Mouse (Mus musculus): ENCODE measurements at regions not wholly inside any gene's neighbourhood (a gene's known extent, or its start where the extent isn't known, plus 50 kb on each side); places are given as distances from the start of the nearest gene placed in this dataset.

DNA sequence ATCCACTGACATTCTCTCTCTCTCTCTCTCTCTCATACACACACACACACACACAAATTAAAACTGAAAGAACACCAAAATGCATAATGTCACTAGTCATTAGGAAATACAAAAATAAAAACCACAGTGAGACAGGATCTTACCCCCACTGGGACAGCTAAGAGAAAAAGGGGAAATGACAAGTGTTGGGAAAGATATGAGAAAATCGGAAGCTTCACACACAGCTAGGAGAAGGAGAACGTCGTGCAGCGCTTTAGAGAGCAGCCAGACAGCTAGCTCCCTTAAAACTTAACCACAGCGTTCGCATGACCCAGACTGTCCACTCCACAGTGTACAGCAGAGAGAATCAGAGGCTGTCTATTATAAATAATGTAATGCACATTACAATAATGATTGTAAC lies 60.1 kb upstream of the Tlk1 start:
- Histone ChIP-seq H3K9me3 (no peaks in the 10 kb centered on the region), H3K4me2 (replicated peaks) (no peak overlapping the region), H3K27me3 (replicated peaks) (no peaks in the 10 kb centered on the region), H3K36me3 (no peaks in the 10 kb centered on the region), H3K9ac (no peak overlapping the region), H3K4me1 (replicated peaks) (no peaks in the 10 kb centered on the region), H3K4me3 (replicated peaks) (no peak overlapping the region), H3K27ac (no peak overlapping the region)
- ATAC-seq = no peak
- WGBS = 80% methylated on average over 6 of the region's 6 CpGs

DNA sequence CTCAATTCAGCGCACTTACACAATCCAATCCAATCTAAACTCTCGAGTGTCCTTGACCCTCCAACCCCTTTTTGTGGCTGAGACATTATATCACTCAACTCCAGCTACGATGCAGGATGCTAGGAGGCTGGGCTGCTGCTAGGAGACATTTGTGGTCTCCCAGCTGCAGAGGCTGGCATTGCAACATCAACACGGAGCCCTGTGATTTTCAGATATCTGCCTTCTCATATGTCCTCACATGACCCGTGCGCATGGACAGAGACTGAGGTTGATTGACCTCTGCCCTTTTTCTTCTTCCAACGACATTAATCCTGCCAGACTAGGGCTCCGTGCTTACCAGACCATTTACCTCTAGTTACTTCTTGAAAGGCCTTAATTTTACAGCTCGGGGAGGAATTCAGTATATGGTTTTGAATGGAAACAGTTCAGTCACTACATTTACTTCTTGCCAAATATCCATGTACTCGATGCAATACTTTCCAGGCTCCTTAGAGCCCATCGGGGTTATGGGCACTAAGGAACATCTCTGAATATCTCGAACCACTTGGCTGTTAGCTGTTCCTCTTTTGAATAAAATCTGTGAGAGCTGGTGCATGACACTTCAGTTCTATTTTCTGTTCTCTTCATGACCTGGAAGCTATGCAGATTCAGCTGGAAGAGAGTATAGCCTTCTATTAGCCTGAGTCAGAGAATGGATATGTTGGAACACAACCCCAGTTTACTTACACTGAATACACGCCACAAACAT lies 52.0 kb upstream of the Tlk1 start:
- Histone ChIP-seq H3K36me3 (no peaks in the 10 kb centered on the region), H3K4me3 (replicated peaks) (no peak overlapping the region), H3K9me3 (no peaks in the 10 kb centered on the region), H3K4me2 (replicated peaks) (no peak overlapping the region), H3K27ac (no peak overlapping the region), H3K27me3 (replicated peaks) (no peaks in the 10 kb centered on the region), H3K4me1 (replicated peaks) (no peaks in the 10 kb centered on the region), H3K9ac (no peak overlapping the region)
- 74% methylated on average over 13 of the region's 13 CpGs for WGBS
- no peak for ATAC-seq

DNA sequence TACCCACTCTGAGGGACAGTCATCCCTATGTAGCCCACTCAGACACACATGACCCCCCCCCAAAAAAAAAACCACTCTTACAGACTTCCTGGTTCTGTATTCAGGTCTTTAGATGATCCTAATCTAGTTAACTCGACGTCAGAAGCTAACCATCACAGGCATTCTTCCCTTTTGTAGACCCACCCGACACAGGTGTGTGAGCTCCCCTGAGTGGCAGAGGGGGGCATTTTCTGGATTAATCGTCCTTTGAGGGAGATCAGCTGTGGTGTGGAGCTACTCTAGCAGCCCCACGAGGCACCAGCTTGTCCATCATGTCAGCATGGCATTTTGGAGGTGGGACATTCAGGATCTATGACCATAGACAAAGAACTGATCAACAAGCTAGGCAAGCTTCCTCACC lies 50.7 kb upstream of the Tlk1 start:
- Histone ChIP-seq H3K27ac (no peak overlapping the region), H3K4me1 (replicated peaks) (no peaks in the 10 kb centered on the region), H3K4me2 (replicated peaks) (no peak overlapping the region), H3K4me3 (replicated peaks) (no peak overlapping the region), H3K9ac (no peak overlapping the region), H3K27me3 (replicated peaks) (no peaks in the 10 kb centered on the region), H3K9me3 (no peaks in the 10 kb centered on the region), H3K36me3 (no peaks in the 10 kb centered on the region)
- no peak for ATAC-seq
- WGBS = 82% methylated on average over 5 of the region's 5 CpGs
